Mouse (Mus musculus): Measurements from ENCODE around the gene Npy1r.

Npy1r gene

GRCm38 (mm10) chr8:66696970-66697843 is at the start of gene Npy1r:
Npy1r (plus strand) TSS chr8:66697192.
- DNase-seq: peak in 1 of 2 experiments; percentile 40

- no peak for DNase-seq
These were observed 15.7 kb upstream of the Npy1r start for GRCm38 (mm10) chr8:66681261-66681660.

DNA sequence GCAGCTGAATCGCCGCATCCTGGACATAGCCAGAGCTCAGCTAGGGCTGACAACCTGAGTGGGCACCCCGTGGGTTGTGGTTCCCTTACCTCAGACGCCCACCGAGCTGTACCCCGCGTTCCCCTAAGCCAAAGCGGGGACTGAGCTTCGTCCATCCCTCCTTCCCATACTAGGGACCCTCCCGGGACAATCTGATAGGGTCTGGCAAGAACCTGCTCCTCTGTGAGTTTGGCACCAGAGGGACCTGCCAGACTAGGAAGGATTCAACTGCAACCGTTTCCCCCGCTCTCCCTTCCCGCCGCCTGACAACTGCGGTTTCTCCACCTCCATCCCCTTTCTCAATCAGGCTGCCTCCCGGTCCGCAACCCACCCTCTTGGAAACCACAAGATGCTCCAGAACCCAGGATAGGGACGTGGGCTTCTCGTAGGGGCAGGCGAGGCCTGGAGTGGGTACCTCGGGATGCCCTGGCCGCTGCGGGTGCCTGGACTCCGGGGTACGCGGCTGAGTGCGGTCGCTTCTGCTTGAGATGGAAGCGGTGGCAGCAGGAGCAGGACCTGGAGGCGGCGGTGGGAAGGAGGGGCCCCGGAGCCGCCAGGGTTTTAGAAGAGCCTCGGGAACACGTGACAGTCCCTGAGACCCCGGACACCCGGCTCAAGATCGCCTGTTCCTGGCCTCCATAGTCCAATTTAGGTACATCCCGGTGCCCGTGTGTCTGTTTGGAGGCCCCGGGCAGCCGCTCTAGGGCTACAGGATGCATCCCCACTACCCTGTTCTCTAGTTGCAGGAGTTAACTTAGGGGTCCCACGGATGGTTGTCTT is 9.3 kb upstream of the Npy1r start, which contains the start of gene Npy5r:
Gene Npy5r (minus strand): TSS at position 618 of the 819 bp plus-strand sequence.
- no peak for DNase-seq

- DNase-seq: no peak
These were observed 8.6 kb upstream of the Npy1r start for GRCm38 (mm10) chr8:66688395-66688794.

- DNase-seq: no peak
These were observed 8.2 kb upstream of the Npy1r start for GRCm38 (mm10) chr8:66688799-66689198.

DNA sequence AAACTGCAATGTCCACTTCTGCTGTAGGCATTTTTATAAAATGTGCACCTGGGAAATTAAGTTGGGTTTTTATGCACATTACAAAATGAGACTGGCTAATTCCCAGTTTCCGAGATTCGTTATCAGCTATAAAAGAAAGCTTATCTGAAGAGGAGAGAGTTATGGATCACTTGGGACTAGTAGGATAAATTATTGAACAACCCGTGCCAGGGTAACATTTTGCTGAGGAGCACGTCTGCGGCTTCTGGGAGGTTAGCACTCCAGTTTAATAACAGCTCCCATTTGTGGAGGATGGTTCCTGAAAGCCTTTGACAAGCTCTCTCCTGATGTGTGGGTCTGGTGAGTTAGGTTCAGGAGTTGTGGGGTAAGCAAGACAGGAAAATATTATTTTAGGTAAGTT is 6.6 kb upstream of the Npy1r start:
- no peak for DNase-seq

DNA sequence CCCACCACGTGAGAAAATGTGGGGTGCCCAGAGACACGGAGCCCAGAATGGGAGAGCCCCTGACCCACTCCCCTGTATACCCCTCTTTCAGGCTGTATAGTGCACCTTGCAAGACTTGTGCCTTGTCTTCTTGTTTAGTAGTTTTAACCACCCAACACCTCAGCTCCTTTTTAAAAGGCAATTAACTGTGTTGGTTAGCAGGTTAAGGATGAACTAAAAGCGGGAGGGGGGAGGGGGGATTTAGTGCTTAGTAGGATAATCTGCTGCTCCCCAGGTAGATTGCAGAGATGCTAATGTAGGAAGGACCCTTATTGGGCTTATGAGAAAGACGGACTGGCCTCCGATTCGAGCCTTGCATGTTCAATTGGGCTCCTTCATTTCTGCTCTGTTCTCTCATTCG is 1.0 kb downstream of the Npy1r start:
- DNase-seq: no peak

DNA sequence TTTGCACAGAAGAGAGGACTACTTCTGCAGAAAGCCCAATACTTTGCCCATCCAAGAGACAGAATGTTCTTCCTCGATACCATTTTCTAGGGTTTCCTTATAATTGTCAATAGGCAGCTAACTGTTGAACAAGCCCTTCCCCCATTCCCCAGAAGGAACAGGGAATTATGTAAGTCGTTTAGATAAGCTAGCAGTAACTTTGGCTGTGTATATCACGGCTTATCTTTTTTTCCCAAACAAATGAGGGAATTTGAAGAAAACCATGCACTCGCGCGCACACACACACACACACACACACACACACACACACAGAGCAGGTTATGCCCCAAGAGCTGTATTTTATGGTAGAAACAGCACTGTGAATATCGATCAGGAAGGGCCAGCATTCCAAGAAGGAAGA is 1.8 kb downstream of the Npy1r start:
- DNase-seq: no peak

DNA sequence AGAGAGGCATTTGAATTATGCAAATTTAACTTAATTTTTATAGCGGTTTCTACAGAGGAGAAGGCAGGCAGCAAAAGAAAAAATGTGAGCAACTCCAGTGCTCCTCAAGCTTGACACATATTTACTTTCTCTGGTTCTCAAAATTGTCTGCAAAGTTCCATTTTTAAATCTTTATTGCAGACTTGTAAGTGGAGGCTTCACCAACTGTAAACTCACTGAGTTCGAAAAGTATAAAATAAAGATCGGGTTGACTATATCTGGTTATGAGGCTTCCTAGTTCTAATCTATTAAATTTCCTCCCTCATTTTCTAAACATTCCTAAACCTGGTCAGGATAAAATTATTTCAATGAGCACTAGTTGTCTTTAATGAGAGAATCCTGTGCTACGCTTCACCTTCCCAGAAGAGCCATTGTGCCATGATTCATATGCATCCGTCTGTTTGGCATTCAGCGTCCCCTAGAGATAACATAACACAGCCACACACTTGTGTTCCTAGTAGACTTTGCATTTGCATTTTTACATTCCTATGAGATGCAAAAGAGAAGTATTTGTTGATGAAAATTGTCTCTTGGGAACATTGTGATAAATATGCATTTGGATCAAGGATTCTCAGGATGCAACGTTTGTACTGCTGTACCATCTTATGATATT is 17.5 kb downstream of the Npy1r start:
- no peak for DNase-seq

GRCm38 (mm10) chr8:66722835-66723234 is 25.8 kb downstream of the Npy1r start:
- no peak for DNase-seq

- DNase-seq: no peak
These were observed 32.5 kb downstream of the Npy1r start for GRCm38 (mm10) chr8:66729446-66729845.

DNA sequence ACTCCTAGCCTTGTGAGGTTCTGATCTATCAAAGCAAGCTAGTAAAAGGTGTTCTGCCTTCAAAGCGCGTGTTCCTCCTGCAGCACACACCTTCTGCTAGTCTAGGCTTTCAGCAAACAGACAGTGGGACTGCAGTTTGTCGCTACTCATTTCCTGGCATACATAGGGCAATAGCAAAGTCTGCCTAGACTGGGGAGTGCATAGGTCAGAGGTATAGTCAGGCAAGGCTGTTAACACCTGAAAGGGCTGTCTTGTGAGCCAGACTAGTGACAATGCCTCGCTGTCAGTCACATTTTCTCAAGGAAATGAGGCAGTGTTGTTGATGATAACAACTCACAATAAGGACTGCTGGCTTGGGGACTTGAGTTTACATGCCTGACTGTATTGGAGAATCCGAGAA is 35.0 kb downstream of the Npy1r start:
- DNase-seq: no peak

DNA sequence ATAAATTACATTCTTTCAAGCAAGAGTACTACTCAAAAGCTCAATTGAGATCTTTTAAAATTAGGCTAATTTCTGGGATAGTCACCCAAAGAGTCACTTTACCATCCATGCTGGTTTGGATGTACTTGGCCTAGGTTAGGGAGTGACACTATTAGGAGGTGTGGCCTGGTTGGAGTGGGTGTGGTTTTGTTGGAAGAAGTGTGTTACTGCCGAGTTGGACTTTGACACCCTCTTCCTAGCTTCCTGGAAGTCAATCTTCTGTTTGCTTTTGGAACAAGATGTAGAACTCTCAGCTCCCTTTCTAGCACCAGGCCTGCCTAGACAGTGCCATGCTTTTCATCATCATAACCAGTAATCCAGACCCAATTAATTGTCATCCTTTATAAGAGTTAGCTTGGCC is 45.4 kb downstream of the Npy1r start:
- no peak for DNase-seq

- no peak for DNase-seq
These were observed 48.6 kb downstream of the Npy1r start for GRCm38 (mm10) chr8:66745612-66746011.

GRCm38 (mm10) chr8:66751621-66752020 is 54.6 kb downstream of the Npy1r start:
- no peak for DNase-seq

DNA sequence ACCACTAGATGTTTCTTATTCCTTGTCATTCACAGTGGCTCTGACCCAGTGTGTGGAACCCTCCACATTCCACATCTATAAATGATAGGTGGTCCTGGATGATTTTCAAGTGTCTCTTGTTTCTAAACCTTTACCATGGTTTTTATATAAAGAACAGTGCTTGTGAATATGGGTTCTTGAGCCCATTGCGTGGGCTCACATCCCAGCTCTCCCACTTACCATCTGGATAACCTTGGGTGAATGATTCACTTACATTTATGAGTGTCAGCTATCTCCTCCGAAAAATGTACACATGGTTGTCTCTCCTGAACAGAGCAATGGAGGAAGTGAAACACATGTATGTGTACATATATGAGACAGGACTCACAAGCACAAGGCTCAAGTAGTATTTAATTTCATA is 59.2 kb downstream of the Npy1r start:
- no peak for DNase-seq

Data from lung, postnatal 4 days (tissue).